Mouse (Mus musculus) layer of hippocampus, postnatal 36 days (tissue): ENCODE measurements at regions not wholly inside any gene's neighbourhood (a gene's known extent, or its start where the extent isn't known, plus 50 kb on each side); places are given as distances from the start of the nearest gene placed in this dataset.

Experiments
- DNase-seq, 2 experiments: peaks; one replicate each; pipeline ENCODE4 v3.0.0; 2022

DNA sequence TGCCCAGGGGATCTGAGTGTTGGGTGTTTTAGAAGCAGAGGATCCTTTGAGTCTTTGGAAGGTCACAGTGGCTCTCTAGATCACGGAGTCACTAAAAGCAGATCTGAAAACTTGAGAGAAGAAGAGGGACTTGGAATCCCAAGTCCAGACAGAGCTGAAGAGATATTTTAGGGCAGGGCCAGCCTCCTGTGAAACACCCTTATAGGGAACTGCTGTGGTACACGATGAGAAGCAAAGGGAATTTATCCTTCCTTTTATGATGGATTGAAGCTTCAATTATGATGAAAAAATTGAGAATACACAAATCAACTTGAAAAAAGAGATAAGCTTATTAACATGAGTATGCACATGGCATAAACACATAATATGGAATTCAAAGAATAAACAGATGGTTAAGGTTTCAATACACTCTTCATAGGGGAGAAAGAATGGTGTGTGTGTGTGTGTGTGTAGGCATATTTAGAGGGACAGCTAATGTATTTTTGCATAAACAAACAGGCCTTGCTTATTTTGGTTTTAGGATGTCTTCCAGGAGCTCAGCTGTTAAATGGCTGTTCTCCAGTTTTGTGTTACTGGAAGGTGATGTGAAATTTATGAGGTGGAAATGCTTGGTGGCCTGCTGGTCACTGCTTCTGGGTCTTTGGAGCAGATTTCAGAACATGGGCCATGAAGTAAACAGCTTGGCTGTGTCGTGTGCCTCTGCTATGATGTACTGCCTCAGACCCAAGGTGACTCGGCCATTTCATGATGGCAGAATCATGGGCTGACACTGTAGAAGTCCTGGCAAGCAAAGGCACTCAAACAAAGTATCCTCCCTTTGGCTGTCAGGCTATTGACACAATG lies 190.1 kb downstream of the Phlda1 start:
- DNase-seq, result no peak

DNA sequence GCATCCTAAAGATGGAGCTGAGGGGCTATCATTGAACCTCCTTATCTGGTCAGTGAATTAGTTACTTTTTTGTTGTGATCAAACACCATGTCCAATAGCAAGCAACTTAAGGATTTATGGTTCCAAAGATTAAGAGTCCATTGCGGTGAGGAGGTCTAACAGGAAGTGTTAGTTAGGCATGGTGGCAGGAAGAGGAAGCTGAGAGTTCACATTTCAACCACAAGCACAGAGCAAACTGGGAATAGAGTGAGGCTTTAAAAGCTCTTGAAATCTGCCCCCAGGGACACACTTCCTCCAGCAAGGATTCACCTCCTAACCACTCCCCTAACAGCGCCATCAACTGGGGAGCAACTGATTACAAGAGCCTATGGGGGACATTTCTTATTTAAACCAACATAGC lies 190.9 kb downstream of the Phlda1 start:
- no peak for DNase-seq

DNA sequence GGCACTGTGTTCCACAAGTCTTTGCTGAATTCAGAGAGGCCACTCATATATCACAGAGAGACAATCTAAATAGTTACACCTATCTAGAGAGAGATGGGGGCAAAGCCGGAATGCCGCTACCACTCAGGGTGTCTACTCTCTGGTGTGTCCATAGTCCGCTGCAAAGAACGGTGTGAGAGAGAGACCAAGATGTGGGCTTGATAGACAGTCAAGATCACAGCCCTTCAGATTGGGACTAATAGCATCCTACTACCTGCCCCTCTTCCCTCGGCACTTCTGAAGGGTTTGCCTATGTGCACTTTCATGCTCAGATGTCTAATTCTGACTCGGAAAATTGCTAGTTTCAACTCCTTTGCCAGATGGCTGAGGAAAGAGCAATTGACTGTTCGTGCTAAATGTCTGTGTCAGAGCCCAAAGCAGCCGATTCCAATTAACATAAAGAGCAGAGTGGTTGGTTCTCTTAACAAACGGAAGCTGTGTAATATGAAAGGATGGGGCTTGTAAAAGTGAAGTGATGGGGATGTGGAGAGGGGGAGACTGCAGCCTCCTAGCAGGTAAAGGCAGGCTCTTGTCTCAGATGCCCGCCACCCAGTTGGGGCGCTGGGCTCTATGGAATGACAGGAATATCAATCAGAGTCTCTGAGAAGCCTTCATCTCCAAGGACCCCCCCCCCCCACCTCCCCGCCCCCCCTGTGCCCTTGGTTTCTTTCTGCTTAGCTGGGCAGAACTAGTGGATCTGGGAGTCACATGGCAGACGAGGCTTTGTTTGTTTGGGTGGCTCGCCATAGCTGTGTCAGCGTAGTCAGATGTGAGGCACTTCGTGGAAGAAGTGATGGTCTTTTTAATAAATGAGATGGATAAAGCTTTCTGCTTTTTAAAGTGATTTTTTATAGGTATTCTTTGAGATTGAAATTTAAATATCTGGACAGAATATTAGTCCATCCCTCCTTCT lies 193.7 kb downstream of the Phlda1 start:
- no peak for DNase-seq

DNA sequence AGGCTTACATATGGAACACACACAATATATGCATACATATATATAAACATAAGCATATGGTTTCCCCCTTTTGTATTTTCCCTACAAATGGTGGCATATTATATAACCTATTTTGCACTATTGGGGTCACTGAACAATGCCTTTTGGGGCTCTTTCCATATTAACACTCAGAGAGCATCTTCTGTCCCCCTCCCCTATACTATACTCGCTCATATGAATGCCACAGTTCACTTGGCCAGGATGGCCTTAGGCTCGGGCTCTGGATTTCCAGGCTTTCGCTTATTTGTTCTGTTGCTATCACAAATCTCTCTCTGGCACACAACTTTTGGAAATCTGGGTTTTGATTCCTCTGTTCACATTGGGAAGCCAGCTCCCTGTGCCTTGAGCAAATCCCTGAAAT lies 194.5 kb downstream of the Phlda1 start:
- no peak for DNase-seq

DNA sequence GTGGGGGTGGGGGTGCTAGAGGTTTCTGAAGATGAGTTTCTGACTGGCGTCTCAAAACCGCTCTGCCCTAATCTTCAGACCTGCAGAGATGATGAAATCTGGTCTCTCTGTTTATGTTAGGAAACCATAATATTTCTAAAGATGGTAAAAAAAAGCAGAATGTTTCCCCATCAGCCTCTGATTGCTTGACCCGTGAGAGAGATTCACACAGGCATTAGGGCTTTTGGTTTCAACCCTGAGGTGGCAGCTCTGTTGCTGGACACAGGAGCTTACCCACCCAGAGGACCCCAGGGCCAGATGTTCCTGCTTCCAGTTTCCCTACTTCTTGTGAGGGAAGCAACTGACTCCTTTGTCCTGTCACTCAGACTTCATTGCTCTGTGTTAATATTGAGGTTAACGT lies 195.1 kb downstream of the Phlda1 start:
- no peak for DNase-seq

DNA sequence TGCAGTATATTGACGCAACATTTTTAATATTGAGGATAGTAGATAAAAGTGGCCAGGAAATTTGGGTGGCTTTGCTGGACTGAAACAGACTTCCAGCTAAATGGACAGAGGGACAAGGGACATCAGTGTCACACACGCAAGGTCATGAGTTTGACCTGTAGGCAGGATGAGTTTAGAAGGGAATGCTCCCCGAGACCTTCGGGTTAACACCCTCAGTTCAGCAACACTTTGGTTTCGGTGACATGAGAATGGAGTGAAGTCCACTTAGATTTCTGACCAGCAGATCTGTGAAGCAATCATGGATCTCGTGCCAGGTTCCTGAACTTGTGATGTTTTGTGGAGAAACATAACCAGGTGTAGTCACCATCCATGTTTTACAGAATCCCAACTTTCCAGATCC lies 196.3 kb downstream of the Phlda1 start:
- no peak for DNase-seq

DNA sequence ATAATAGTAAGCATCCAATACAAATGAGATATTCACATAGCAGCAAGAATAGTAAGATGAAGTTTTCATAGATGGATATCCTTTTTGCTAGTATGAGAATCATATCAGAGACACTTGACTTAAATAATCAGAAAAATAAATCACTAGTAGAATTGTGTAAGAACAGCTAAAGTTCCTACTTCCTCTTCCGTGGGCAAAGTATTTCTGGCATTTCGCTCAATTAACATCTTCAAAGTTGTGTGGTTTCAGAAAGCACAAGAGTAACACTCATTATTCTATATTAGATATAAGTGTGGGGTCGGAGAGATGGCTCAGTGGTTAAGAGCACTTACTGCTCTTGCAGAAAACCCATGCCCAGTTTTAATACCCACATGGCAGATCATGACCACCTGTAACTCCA lies 197.4 kb downstream of the Phlda1 start:
- DNase-seq, result no peak

DNA sequence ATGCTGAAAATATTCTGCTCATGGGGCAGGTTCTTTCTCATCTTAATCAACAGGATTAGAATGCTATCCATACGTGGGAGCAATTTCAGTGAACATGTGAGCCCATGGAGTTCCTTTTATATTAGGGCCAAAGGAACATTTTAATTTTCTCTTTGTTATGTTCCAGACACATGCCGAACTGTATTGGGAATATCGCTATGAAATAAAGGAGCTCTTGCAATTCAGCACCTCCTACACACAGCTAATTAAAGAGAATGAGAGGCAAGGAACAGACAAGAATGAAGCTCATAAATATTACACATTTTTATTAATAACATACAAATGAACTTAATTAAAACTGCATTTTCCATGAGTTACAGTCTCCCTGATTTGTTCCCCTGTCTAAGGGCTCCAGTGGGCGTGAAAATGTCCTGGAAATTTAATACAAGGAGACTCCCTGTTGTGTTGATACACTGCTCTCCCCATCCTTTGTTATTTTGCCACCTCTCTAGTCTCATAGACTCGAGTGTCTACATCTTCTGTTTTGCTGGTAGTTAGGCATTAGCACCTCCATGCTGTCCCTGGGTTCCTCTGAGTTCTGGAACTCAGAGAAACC lies 205.5 kb downstream of the Phlda1 start:
- no peak for DNase-seq

DNA sequence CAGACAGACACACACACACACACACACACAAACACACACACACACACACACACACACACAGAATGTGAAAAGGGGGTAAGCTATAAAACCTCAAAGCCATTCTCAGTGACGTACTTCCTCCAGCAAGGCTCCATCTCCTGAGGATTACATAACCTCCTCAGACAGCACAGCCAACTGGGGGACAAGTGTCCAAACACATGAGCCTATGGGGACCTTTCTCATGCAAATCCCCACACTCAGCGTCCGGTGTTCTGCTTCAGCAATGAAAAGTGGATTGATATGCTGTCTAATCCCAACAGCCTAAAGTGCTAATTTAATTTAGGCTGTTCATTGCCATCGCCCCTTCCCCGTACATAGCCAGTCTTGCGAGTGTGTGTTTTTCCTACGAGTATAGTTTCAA lies 206.9 kb downstream of the Phlda1 start:
- no peak for DNase-seq

DNA sequence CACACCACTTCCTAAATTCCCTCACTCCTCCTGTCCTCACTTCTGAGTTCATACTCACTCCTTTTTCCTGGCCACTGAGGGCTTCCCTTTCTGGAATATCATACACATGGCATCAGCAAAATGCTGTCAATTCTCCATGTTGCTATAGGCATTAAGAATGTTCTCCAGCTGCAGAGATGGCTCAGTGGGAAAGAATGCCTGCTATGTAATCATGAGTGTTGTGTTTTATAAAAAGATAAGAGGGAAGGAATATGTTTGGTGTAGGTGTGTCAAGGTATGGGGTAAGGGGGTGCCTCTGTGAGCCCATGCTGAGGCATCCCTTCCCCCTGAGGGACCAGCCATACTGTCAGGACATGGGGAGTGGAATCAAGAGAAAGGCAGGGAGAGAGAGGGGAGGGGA lies 207.6 kb downstream of the Phlda1 start:
- DNase-seq, result no peak

DNA sequence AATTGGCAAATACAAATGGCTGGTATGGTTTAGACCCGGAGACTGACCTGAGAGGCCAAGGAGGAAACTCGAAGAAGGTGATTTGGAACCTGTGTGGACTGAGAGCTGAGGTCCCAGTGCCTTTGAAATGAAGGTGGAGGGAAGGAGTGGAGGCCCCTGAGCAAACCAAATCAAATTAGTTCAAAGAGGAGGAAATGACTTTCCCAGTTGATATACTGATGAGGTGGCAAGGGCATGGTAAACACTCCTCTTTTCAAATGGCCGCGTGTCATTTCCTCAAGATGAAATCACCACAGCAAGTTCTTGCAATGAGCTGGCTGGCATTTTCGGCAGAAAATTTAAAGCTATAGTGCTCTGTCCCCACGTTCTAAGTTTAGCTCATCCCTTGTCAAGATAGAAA lies 209.1 kb downstream of the Phlda1 start:
- DNase-seq, result no peak

DNA sequence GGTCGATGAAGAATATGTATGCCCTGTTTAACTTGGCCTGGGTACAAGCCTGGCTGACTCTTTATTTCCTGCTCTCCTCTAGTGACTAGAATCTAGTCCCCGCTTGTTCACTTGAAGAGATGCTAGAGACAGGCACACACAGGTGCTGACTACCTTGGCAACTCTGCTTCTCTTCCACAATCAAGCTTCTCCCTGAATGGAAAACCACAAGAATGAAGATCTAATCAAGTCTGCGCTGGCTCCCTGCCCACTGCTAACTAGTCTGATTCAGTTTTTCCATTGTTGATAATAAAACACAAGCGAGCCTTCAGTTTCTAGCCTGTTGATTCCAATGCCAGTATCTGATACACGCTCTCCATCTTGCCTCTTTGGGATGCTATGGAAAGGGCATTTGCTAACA lies 213.5 kb downstream of the Phlda1 start:
- no peak for DNase-seq

DNA sequence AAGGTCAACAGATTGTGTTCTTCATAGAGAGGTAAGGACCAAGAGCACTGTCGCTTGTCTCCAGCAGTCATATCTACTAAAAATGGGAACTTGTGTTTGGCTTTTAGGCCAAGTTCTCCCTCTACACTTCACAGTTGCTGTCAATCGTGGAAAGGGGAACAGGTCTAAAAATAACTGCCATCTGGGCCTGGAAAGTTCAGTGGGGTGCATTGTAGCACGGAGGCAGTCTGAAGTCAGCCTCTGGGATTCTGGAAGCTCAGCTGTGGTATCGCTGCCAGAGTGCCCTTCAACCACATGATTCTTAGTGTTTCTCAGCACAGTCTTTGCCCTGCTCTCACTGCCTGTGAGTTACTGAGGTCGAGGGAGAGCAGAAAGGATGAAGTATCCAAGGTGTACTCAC lies 215.0 kb downstream of the Phlda1 start:
- DNase-seq, result no peak

DNA sequence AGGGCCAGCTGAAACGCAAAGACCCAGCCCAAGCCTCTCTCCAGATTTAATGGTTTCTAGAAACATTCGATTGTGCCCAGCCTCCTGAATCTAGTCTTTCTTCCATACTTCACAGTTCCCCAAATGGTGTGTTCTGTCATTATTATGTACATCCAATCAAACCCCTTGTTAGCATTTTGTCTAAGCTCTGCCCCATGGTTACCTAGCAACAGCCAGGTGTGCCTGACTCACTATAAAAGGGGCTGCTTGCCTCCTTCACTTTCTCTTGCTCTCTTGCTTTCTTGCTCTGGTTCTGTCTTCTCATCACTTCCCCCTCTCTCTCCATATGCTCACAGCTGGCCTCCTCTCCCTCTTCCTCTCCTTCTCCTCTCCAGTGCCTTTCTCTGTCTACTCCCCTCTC lies 217.8 kb downstream of the Phlda1 start:
- no peak for DNase-seq

DNA sequence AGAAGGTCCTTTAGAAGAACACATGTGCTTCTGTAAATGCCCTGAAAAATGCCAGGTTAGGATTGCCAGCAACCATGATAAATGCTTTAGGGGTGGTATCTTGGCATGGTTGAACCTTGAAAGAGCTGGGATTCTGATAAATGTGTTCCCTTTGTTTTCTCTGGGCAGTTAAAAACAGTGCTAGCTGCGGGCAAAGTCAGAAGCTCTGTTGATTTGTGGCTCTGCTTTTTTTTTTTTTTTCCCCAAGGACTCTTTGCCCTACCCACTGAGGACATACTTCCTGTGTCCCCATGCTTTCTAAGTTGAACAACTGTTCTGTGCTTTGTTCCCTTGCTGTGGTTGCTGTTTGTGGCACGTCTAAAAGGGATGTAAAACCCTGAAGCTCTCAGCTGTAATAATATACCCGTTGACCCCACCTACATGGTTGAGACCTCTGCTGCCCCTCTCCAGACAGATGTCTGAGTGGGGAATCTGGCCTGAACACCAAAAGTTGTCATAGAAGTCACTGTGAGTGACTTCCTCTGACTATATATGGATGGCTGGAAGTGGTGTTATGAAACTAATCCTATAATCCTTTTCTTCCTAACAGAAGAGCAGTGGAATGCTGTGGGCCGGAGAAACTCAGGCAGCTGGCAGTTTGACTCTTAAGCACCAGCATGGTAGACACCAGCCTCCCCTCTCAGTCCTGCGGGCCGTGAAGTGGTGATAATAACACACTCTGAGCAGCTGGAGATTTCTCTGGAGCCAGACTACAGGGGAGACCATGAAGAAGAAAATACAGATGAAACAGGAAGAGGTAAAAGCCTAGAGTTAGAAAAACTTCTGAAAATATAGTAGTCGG lies 218.7 kb downstream of the Phlda1 start:
- DNase-seq, result no peak

DNA sequence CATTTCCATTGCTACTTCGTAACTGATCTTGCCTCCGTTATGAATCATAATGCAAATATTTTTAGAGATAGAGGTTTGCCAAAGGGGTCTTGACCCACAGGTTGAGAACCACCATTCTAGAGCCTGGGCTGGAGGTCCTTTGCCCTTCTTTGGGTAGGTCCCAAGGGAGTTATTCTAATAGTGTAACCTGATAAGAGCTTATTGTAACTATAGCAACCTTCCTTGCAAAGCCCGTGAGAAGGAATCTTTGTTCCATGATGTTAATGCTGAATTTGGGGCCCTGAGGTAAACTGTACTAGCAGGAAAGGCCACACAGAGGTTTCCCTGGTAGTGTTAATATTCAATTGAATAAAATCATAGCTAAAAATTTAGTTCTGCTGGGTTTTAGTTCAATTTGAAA lies 229.9 kb downstream of the Phlda1 start:
- DNase-seq, result no peak

DNA sequence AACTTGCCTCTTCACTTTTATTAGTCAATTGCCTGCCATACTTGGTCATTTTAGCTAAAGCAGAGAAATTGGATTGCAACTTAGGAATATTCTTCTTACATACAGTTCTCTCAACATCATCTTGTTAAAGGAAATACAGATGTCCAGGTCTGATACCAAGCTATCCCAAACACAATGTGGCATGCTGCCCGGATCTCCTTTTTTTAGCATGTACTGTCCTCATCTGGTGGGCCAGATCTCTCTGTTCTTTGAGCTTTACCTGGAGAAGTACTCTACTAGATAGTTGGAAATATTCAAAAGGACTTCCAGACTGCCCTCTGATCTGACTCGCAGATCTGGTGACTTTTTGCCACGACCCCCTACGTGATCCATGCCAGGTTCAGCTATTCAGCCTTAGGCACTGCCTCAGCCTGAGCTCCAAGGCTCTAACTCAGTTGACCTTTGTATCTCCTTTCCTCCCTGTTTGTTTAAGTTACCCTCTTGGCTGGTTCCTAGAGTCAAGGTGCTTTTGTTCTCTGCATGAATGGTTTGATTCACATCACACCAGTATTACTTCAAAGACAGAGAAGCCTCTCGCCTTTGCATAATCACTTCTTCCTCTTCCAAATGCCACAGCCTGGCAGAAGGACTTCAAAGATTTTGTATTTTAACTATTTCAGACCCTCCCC lies 232.9 kb upstream of the Krr1 start:
- no peak for DNase-seq

DNA sequence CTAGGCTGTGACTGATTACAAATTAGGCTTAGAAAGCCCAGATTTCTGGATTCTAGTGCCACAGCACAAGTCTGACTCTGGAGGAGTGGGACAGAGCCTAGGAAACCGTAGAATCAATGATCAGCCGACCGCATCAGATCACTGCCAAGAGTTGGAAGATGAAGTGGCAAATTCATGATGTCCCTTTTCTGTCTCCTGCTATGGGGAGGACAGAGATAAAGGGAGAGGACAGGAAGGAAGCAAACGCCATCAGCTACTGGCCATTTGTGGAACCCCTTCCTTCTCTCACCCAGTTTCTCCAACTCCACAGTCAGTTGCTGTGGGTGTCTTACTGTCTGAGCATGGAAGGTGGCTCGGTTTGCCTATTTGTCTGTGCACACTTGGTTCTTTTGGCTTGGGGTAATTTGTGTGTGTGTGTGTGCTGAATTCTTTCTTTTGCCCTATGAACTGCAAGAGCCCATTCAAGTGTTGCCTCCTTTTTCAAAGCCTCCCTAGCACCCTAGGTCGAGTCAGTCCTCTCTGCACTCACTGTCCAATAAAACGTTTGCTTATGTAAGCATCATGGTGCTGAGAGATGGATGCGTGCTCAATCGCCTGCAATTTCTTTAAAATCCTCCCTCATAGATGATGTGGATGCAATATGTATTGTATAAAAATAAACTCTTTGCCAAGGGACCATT lies 231.7 kb upstream of the Krr1 start:
- DNase-seq, result no peak

DNA sequence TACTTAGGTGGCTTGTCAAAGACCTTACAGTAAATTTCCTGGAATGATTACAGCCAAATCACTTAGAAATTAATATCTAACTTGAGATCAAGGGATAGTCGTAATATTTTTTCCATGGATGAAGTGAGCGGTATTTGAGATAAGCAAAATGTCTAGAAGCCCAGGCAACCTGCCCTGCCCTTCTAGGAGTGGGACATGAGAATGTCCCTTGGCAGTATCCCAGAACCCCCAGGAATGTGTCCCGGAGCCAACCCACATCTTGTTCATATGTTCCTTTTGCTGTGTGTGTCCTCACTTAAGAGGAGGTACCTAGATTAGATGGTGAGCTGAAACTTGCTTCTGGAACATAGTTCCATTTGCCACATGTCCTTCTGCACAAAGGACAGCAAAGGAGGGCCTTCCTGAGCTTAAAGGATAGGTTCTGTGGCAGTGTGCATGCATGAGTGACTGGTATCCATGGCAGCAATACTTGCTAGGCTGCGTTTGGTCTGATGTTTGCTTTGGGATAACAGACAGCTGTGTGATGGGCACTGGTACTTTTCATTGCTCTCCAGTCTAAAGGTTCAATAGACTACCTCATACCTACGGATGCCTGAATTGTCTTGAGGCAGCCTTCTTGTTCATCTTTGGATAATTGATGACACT lies 231.0 kb upstream of the Krr1 start:
- DNase-seq, result no peak

DNA sequence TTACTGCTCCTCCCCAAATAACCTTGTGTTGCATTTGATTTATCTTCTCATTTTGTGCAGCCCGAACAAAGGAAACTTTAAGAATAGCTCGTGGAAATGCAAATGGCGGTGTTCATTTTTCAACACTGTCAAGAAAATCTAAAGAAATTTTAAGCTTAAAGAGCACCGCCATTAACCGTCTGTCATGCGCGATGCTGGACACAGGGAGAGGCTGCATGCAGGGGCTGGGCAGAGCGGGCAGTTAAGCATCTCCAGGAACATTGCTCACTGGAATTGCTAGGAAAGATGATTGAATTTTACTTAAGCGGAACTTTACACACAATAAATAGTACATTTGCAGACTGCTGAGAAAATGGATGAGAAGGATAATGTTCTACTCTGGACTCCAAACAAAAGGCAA lies 229.2 kb upstream of the Krr1 start:
- no peak for DNase-seq

DNA sequence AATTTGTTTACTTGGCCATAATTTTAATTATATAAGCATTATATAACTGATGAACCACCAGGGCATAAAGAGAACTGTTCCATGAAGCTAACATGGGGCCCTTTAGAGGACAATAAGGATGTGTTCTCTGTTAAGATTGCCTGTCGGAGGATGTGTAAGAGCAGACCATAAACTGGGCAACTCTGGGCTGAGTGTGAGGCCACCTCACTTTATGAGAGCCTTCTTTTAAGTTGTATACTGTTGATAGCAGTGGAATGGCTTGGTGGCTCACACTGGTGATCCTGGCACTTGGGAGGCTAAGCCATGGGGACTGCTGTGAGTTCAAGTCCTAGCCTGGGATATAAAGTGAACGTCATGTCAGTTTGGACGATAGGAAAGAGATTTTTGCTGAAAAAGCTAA lies 227.3 kb upstream of the Krr1 start:
- DNase-seq, result no peak
